Mouse (Mus musculus) B cell, adult 67 days (primary cell): ENCODE measurements around the gene Gm9040. TPM values are rescaled to one million over a fixed set of nuclear protein-coding genes. Genes with fewer than 3 reads are reported as not detected.

Source experiments
- total RNA-seq, 2 experiments: library from RNA; stranded (reverse); gene quantifications; 4 replicates each; pipeline ENCODE4 v1.2.4; 2023

Gene Gm9040
- not detected for total RNA-seq

DNA sequence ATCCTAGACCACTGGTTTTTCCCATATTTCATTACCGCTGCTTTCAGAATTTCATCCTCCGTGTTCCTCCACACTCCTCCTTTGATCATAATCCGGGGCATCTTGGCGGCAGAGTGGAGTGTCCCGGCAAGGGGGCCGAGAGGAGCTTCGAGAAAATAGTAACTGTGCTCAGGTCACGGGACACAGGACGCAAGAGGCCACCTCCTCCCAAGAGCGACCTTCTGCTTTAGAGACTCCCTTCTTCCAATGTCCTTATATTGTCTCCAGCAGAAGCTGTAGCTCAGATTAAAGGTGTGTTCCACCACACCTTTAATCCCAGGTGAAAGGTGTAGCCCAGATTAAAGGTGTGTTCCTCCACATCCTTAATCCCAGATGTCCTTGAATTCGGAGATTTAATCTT is at the start of gene Gm9040:
Gene Gm9040, minus strand, starts transcription at position 101 of the 400 bp plus-strand sequence.

DNA sequence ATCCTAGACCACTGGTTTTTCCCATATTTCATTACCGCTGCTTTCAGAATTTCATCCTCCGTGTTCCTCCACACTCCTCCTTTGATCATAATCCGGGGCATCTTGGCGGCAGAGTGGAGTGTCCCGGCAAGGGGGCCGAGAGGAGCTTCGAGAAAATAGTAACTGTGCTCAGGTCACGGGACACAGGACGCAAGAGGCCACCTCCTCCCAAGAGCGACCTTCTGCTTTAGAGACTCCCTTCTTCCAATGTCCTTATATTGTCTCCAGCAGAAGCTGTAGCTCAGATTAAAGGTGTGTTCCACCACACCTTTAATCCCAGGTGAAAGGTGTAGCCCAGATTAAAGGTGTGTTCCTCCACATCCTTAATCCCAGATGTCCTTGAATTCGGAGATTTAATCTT is 27.2 kb upstream of the Gm9040 start, which contains the start of gene Gm9049:
Gene Gm9049, minus strand, starts transcription at position 101 of the 400 bp plus-strand sequence.

GRCm38 (mm10) chr10:118348579-118348978 is 21.8 kb upstream of the Gm9040 start, which contains the start of gene Gm9048:
Gm9048 (minus strand) TSS chr10:118348679.

DNA sequence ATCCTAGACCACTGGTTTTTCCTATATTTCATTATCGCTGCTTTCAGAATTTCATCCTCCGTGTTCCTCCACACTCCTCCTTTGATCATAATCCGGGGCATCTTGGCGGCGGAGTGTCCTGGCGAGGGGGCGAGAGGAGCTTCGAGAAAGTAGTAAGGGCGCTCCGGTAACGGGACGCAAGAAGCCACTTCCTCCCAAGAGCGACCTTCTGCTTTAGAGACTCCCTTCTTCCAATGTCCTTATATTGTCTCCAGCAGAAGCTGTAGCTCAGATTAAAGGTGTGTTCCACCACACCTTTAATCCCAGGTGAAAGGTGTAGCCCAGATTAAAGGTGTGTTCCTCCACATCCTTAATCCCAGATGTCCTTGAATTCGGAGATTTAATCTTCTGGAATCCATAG is 16.4 kb upstream of the Gm9040 start, which contains the start of gene Gm9046:
Gene Gm9046, minus strand, starts transcription at position 101 of the 400 bp plus-strand sequence.

DNA sequence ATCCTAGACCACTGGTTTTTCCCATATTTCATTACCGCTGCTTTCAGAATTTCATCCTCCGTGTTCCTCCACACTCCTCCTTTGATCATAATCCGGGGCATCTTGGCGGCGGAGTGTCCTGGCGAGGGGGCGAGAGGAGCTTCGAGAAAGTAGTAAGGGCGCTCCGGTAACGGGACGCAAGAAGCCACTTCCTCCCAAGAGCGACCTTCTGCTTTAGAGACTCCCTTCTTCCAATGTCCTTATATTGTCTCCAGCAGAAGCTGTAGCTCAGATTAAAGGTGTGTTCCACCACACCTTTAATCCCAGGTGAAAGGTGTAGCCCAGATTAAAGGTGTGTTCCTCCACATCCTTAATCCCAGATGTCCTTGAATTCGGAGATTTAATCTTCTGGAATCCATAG is 11.0 kb upstream of the Gm9040 start, which contains the start of gene Gm9045:
Gene Gm9045, minus strand, starts transcription at position 101 of the 400 bp plus-strand sequence.

GRCm38 (mm10) chr10:118332308-118332707 is 5.5 kb upstream of the Gm9040 start, which contains the start of gene Gm9044:
Gm9044 (minus strand) TSS chr10:118332408.

DNA sequence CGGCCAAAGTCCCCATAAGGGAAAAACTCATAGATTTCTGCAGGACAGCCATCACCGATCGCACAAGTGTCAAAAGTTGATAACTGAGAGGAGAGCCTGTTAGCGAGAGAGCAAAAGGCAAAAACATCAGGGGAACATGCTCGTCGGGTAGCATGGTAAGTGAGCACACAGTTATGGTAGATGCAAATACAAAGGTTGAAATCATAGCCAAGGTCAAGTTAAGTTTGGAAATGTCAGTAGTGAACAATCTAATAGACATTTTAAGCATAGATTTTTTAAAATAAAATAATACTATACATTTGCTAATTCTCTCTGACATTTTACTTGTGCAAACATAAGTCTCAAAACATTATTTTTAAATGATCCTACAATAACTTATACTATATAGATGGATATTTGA is 31.8 kb downstream of the Gm9040 start, which contains the start of gene Iltifb:
Gene Iltifb, minus strand, starts transcription at position 101 of the 400 bp plus-strand sequence.

Other genes starting within 250 kb of the Gm9040 start
- gene Mdm1, start 185.2 kb downstream of the Gm9040 start, total RNA-seq = 10 to 100 TPM; 12.3 to 13.8 TPM
- gene Il22, start 122.0 kb downstream of the Gm9040 start, total RNA-seq = not detected
- 1 to 10 TPM in 1 of 2 experiments, under 1 TPM in 1; 0.62 to 1.0 TPM for gene Gm32717, start 86.2 kb downstream of the Gm9040 start, total RNA-seq
- 1 to 10 TPM in 1 of 2 experiments, under 1 TPM in 1; 0.62 to 1.0 TPM for gene Gm32802, start 68.3 kb downstream of the Gm9040 start, total RNA-seq
- gene Iltifb, start 31.9 kb downstream of the Gm9040 start, total RNA-seq = not detected
- gene Gm9044, start 5.4 kb upstream of the Gm9040 start, total RNA-seq = not detected
- not detected for gene Gm9045, start 10.9 kb upstream of the Gm9040 start, total RNA-seq
- not detected for gene Gm9046, start 16.3 kb upstream of the Gm9040 start, total RNA-seq
- not detected for gene Gm9048, start 21.7 kb upstream of the Gm9040 start, total RNA-seq
- gene Gm9049, start 27.1 kb upstream of the Gm9040 start, total RNA-seq = not detected
- 1 to 10 TPM; 1.5 to 1.7 TPM for gene Ifng, start 114.1 kb upstream of the Gm9040 start, total RNA-seq